Mouse (Mus musculus) embryo, embryonic 10.5 days (tissue): Measurements from ENCODE around the gene Wls.

Source experiments
- DNase-seq: peaks from one replicate; pipeline ENCODE4 v3.0.0-alpha.2; 2015; ENCODE audit warnings: low spot score

The Wls gene

GRCm38 (mm10) chr3:159917328-159918090, 78.0 kb downstream of the Wls start:
- no peak for DNase-seq
